Mouse (Mus musculus) ES-E14 (cell line): ENCODE data around the gene Cacna1i.

Experiments
- CHD2 ChIP-seq: IDR thresholded peaks from 2 replicates; pipeline ENCODE4 v1.6.1; 2014; ENCODE audit warnings: mild to moderate bottlenecking, low read depth, low read length, inconsistent platforms
- ZC3H11A ChIP-seq: IDR thresholded peaks from 2 replicates; pipeline ENCODE4 v1.6.1; 2012; ENCODE audit warnings: low read depth, mild to moderate bottlenecking, inconsistent platforms, low read length, borderline replicate concordance
- ZNF384 ChIP-seq: IDR thresholded peaks from 2 replicates; pipeline ENCODE4 v1.6.1; 2012; ENCODE audit warnings: low read depth, low read length, inconsistent platforms

DNA sequence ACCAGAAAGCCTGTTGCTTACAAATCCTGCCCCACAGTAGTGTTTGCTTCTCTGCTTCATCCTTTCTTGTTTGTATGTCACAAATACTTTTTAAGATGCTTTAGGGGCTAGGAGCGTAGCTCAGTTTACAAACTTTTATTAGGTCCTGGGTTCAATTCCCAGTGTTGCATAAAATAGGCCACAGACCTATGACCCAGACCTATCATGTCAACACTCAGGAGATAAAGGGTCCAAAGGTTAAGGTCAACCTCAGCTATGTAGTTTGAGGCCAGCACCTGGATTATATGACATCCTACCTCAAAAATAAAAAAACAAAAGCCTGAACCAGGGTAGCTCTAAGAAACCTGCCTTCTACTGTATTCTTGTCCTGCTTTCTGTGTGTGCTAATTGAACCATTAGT lies 38.4 kb upstream of the Cacna1i start:
- no peak for TF ChIP-seq CHD2
- no peak for TF ChIP-seq ZNF384
- TF ChIP-seq ZC3H11A = no peak
